Comparison of ENCODE assay signal across 9 mouse cellular contexts in genomic region chr1:52149934-52150346, GRCm38 (mm10). TPM values are rescaled to one million over a fixed set of nuclear protein-coding genes. Genes with fewer than 3 reads are reported as not detected.
DNase-seq lines count a peak whose midpoint lies in the region; ATAC-seq lines count a peak whose summit lies in the region.
"Had no signal": no experiment of that assay in that cellular context is flagged by ENCODE, and none has a peak within 500 bp of the region (broad histone marks: within the 10 kb centered on the region; RNA-seq: fewer than 3 reads in every experiment).

No protein-coding gene starts in this region.

- DNase-seq in spleen, adult 12 weeks (ENCODE audit: low spot score), result peak; percentile 18
- no peak for DNase-seq in spleen, postnatal 14 days (ENCODE audit: low spot score in 2 of 2)
- DNase-seq in embryonic facial prominence, embryonic 11.5 days (ENCODE audit: low spot score), result peak; percentile 40
- peak; percentile 73 to 76 for DNase-seq in layer of hippocampus, postnatal 36 days
- DNase-seq in mesoderm, embryonic 11.5 days (ENCODE audit: low read depth, low spot score), result peak; percentile 38
- peak; percentile 62 to 65 for DNase-seq in thymus, postnatal 10 days (ENCODE audit: low spot score in 2 of 2)

- H3K36me3 ChIP-seq in embryonic facial prominence, embryonic 11.5 days (replicated peaks; ENCODE audit: control insufficient read depth, insufficient read depth, low read depth, low read length), result no peaks in the 10 kb centered on the region
- H3K36me3 ChIP-seq in heart, embryonic 13.5 days, result peaks cover 53% of the 10 kb centered on the region
- H3K36me3 ChIP-seq in kidney, embryonic 14.5 days (ENCODE audit: control insufficient read depth, insufficient read depth, low read length), result no peaks in the 10 kb centered on the region

- H3K27ac ChIP-seq in embryonic facial prominence, embryonic 11.5 days (replicated peaks; ENCODE audit: low read depth, low read length), result no peak overlapping the region
- H3K27ac ChIP-seq in heart, embryonic 13.5 days (replicated peaks), result peak overlapping the region; percentile 80
- H3K27ac ChIP-seq in kidney, embryonic 14.5 days (ENCODE audit: low read depth, low read length), result no peak overlapping the region
- H3K27ac ChIP-seq: neural tube, embryonic 12.5 days had no signal

- no peaks in the 10 kb centered on the region; the same call in 1 of the 2 replicates for H3K4me1 ChIP-seq in embryonic facial prominence, embryonic 11.5 days (ENCODE audit: control insufficient read depth, insufficient read depth, low read length)
- peaks cover 46% of the 10 kb centered on the region for H3K4me1 ChIP-seq in heart, embryonic 13.5 days
- no peaks in the 10 kb centered on the region for H3K4me1 ChIP-seq in kidney, embryonic 14.5 days (ENCODE audit: control insufficient read depth, insufficient read depth, low read length)

- no peaks in the 10 kb centered on the region for H3K9me3 ChIP-seq in embryonic facial prominence, embryonic 11.5 days (replicated peaks; ENCODE audit: control insufficient read depth, low read length)
- H3K9me3 ChIP-seq in heart, embryonic 13.5 days, result no peaks in the 10 kb centered on the region
- H3K9me3 ChIP-seq in kidney, embryonic 14.5 days (ENCODE audit: control insufficient read depth, low read length), result no peaks in the 10 kb centered on the region
- H3K9me3 ChIP-seq: neural tube, embryonic 12.5 days had no signal

- no peak overlapping the region for H3K4me3 ChIP-seq in embryonic facial prominence, embryonic 11.5 days (ENCODE audit: low read depth, low read length)
- no peak overlapping the region for H3K4me3 ChIP-seq in heart, embryonic 13.5 days
- no peak overlapping the region for H3K4me3 ChIP-seq in kidney, embryonic 14.5 days (ENCODE audit: low read length)
- H3K4me3 ChIP-seq: neural tube, embryonic 12.5 days had no signal

- no peaks in the 10 kb centered on the region for H3K27me3 ChIP-seq in embryonic facial prominence, embryonic 11.5 days (ENCODE audit: control insufficient read depth, insufficient read depth, low read length)
- H3K27me3 ChIP-seq in heart, embryonic 13.5 days (replicated peaks), result no peaks in the 10 kb centered on the region
- no peaks in the 10 kb centered on the region for H3K27me3 ChIP-seq in kidney, embryonic 14.5 days (ENCODE audit: control insufficient read depth, insufficient read depth, low read length)
- H3K27me3 ChIP-seq: neural tube, embryonic 12.5 days had no signal

- no peak for ATAC-seq in embryonic facial prominence, embryonic 11.5 days (replicated peaks; ENCODE audit: insufficient number of reproducible peaks, low FRiP score, low TSS enrichment, low read depth)
- ATAC-seq in heart, embryonic 13.5 days (ENCODE audit: extremely low read depth, insufficient number of reproducible peaks, low FRiP score, low TSS enrichment), result no peak
- ATAC-seq in kidney, embryonic 14.5 days (ENCODE audit: low FRiP score, low TSS enrichment), result no peak

- WGBS in embryonic facial prominence, embryonic 11.5 days, result 50% methylated on average over 9 of the region's 9 CpGs
- 40% methylated on average over 9 of the region's 9 CpGs for WGBS in heart, embryonic 13.5 days
- 70% methylated on average over 9 of the region's 9 CpGs for WGBS in kidney, embryonic 14.5 days

- no peak overlapping the region for H3K9ac ChIP-seq in embryonic facial prominence, embryonic 11.5 days (replicated peaks; ENCODE audit: low read length)
- no peak overlapping the region for H3K9ac ChIP-seq in heart, embryonic 13.5 days
- no peak overlapping the region for H3K9ac ChIP-seq in kidney, embryonic 14.5 days (ENCODE audit: low read depth, low read length)
- H3K9ac ChIP-seq: neural tube, embryonic 12.5 days had no signal

- no peak overlapping the region for H3K4me2 ChIP-seq in embryonic facial prominence, embryonic 11.5 days (ENCODE audit: low read depth, low read length)
- H3K4me2 ChIP-seq in heart, embryonic 13.5 days, result peak overlapping the region; percentile 13; the same call in 1 of the 2 replicates
- H3K4me2 ChIP-seq in kidney, embryonic 14.5 days (replicated peaks; ENCODE audit: low read depth, low read length), result no peak overlapping the region
- H3K4me2 ChIP-seq: neural tube, embryonic 12.5 days had no signal

RNA-seq across cellular contexts. Expression of gene Stat1, which starts 30.7 kb away (rescaled TPM):
- 13.1 and 15.0 TPM in 2 replicates for polyA plus RNA-seq in embryonic facial prominence, embryonic 11.5 days (2014; fragmentation: Nextera tagmentation; extraction: Ambion mirVana)
- 27.2 and 31.9 TPM in 2 replicates for polyA plus RNA-seq in heart, embryonic 13.5 days (2015; fragmentation: Nextera tagmentation; extraction: Ambion mirVana)
- 10 to 100 TPM; 21.2 to 23.0 TPM for total RNA-seq in layer of hippocampus, postnatal 36 days (2021)
- polyA plus RNA-seq in kidney, embryonic 14.5 days (2014; fragmentation: Nextera tagmentation; extraction: Ambion mirVana), result 16.7 and 20.0 TPM in 2 replicates

Comparison
In these comparisons a context has a peak if more than half of its experiments do, and no peak if none do; other contexts are left out.
1. DNase-seq: peak in spleen, adult 12 weeks (single experiment), embryonic facial prominence, embryonic 11.5 days (single experiment), layer of hippocampus, postnatal 36 days (2 of 2), mesoderm, embryonic 11.5 days (single experiment) and thymus, postnatal 10 days (2 of 2); none in spleen, postnatal 14 days (0 of 2).